Mouse (Mus musculus) ES-Bruce4 (cell line): ENCODE measurements around the gene Evi2b. TPM values are rescaled to one million over a fixed set of nuclear protein-coding genes. Genes with fewer than 3 reads are reported as not detected.

Source experiments
- H3K27ac ChIP-seq: 2 replicates; pipeline ENCODE4 v1.5.1; 2012; ENCODE audit warnings: low read length, inconsistent platforms; ENCODE audit not compliant: insufficient read depth
- H3K27me3 ChIP-seq: 2 replicates; pipeline ENCODE4 v1.6.1; 2012; ENCODE audit warnings: mild to moderate bottlenecking, low read length, inconsistent platforms; ENCODE audit not compliant: control insufficient read depth, poor library complexity, insufficient read depth, severe bottlenecking
- H3K36me3 ChIP-seq: 2 replicates; pipeline ENCODE4 v1.6.1; 2012; ENCODE audit warnings: inconsistent platforms, mild to moderate bottlenecking, low read length, moderate library complexity; ENCODE audit not compliant: control insufficient read depth, poor library complexity, insufficient read depth, severe bottlenecking
- H3K4me1 ChIP-seq: one replicate; pipeline ENCODE4 v1.8.1; 2011; ENCODE audit warnings: low read length; ENCODE audit not compliant: control insufficient read depth, insufficient read depth
- H3K4me3 ChIP-seq: 2 replicates; pipeline ENCODE4 v1.5.1; 2011; ENCODE audit warnings: low read depth, mild to moderate bottlenecking, low read length
- H3K9ac ChIP-seq: 2 replicates; pipeline ENCODE4 v1.6.1; 2012; ENCODE audit warnings: low read depth, mild to moderate bottlenecking, inconsistent platforms; ENCODE audit not compliant: poor library complexity, severe bottlenecking
- H3K9me3 ChIP-seq: replicated peaks from 2 replicates; pipeline ENCODE4 v1.6.1; 2012; ENCODE audit warnings: mild to moderate bottlenecking, low read length, inconsistent platforms; ENCODE audit not compliant: control insufficient read depth, poor library complexity, insufficient read depth, severe bottlenecking
- CTCF ChIP-seq: IDR thresholded peaks from one replicate; pipeline ENCODE4 v1.8.1; 2011; ENCODE audit warnings: low read depth, low read length
- EP300 ChIP-seq: IDR thresholded peaks from 2 replicates; pipeline ENCODE4 v1.6.1; 2011; ENCODE audit warnings: low read depth, low read length; ENCODE audit not compliant: insufficient read depth
- POLR2A ChIP-seq: IDR thresholded peaks from one replicate; pipeline ENCODE4 v1.8.1; 2011; ENCODE audit warnings: low read length; ENCODE audit not compliant: insufficient read depth
- polyA plus RNA-seq: library from polyadenylated mRNA; stranded (reverse); fragments of >200 nt; gene quantifications from 2 replicates; pipeline ENCODE4 v1.2.4, GENCODE M21; 2011; ENCODE audit warnings: low read depth; ENCODE audit not compliant: missing spikeins, insufficient read depth, insufficient read length

Gene Evi2b
- polyA plus RNA-seq, 1 experiment, result not detected

GRCm38 (mm10) chr11:79530774-79531173, 7.2 kb upstream of the Evi2b start:
- Histone ChIP-seq H3K27me3 (no peaks in the 10 kb centered on the region), H3K9me3 (no peaks in the 10 kb centered on the region), H3K9ac (no peak overlapping the region), H3K4me1 (no peaks in the 10 kb centered on the region), H3K27ac (no peak overlapping the region), H3K36me3 (no peaks in the 10 kb centered on the region), H3K4me3 (no peak overlapping the region)
- TF ChIP-seq POLR2A (no peak), CTCF (no peak), EP300 (no peak)

- no peak within 1 kb of the TSS for H3K9ac ChIP-seq
- TF ChIP-seq POLR2A (no peak), EP300 (no peak), CTCF (no peak)
- no peaks in the 10 kb centered on the region for H3K27me3 ChIP-seq
- no peaks in the 10 kb centered on the region for H3K36me3 ChIP-seq
- no peak within 1 kb of the TSS for H3K4me3 ChIP-seq
- no peaks in the 10 kb centered on the region for H3K9me3 ChIP-seq
- H3K4me1 ChIP-seq, result no peaks in the 10 kb centered on the region
- H3K27ac ChIP-seq, result no peak within 1 kb of the TSS
These were observed 6.8 kb upstream of the Evi2b start, which contains the start of the genes Evi2 and Evi2a for GRCm38 (mm10) chr11:79530333-79530761. TSS of gene Evi2 (minus strand) at chr11:79530589. TSS of gene Evi2a (minus strand) at chr11:79530609.

- H3K27me3 ChIP-seq, result no peaks in the 10 kb centered on the region
- no peaks in the 10 kb centered on the region for H3K36me3 ChIP-seq
- no peak for TF ChIP-seq EP300
- no peak for TF ChIP-seq POLR2A
- no peak for TF ChIP-seq CTCF
- no peak overlapping the region for H3K27ac ChIP-seq
- no peak overlapping the region for H3K4me3 ChIP-seq
- no peaks in the 10 kb centered on the region for H3K4me1 ChIP-seq
- H3K9me3 ChIP-seq, result no peaks in the 10 kb centered on the region
- H3K9ac ChIP-seq, result no peak overlapping the region
These were observed 6.2 kb upstream of the Evi2b start for GRCm38 (mm10) chr11:79529736-79530135.

- H3K9me3 ChIP-seq, result no peaks in the 10 kb centered on the region
- no peak overlapping the region for H3K27ac ChIP-seq
- H3K27me3 ChIP-seq, result no peaks in the 10 kb centered on the region
- H3K36me3 ChIP-seq, result no peaks in the 10 kb centered on the region
- H3K4me3 ChIP-seq, result no peak overlapping the region
- no peaks in the 10 kb centered on the region for H3K4me1 ChIP-seq
- no peak overlapping the region for H3K9ac ChIP-seq
- TF ChIP-seq CTCF (no peak), EP300 (no peak), POLR2A (no peak)
These were observed 5.7 kb upstream of the Evi2b start for GRCm38 (mm10) chr11:79529226-79529625.

GRCm38 (mm10) chr11:79528601-79529000, 5.0 kb upstream of the Evi2b start:
- TF ChIP-seq CTCF (no peak), POLR2A (no peak), EP300 (no peak)
- Histone ChIP-seq H3K9me3 (no peaks in the 10 kb centered on the region), H3K27me3 (no peaks in the 10 kb centered on the region), H3K9ac (no peak overlapping the region), H3K36me3 (no peaks in the 10 kb centered on the region), H3K27ac (no peak overlapping the region), H3K4me1 (no peaks in the 10 kb centered on the region), H3K4me3 (no peak overlapping the region)

GRCm38 (mm10) chr11:79527739-79528384, 4.3 kb upstream of the Evi2b start:
- no peaks in the 10 kb centered on the region for H3K36me3 ChIP-seq
- no peak overlapping the region for H3K9ac ChIP-seq
- no peaks in the 10 kb centered on the region for H3K9me3 ChIP-seq
- no peak overlapping the region for H3K4me3 ChIP-seq
- no peak for TF ChIP-seq CTCF
- no peak for TF ChIP-seq POLR2A
- no peak for TF ChIP-seq EP300
- H3K4me1 ChIP-seq, result no peaks in the 10 kb centered on the region
- no peaks in the 10 kb centered on the region for H3K27me3 ChIP-seq
- no peak overlapping the region for H3K27ac ChIP-seq
